Mouse (Mus musculus) liver, embryonic 11.5 days (tissue): ENCODE data around the gene Tst. TPM values are rescaled to one million over a fixed set of nuclear protein-coding genes. Genes with fewer than 3 reads are reported as not detected.

Experiments
- ATAC-seq: fragments of 200-750 bp; cut with Nextera tagmentation; replicated peaks from 2 replicates; pipeline ENCODE4 v1.8.0; 2017; ENCODE audit warnings: moderate number of reproducible peaks, mild to moderate bottlenecking, moderate TSS enrichment, moderate library complexity; ENCODE audit not compliant: low FRiP score
- DNase-seq: peaks from one replicate; pipeline ENCODE4 v3.0.0-alpha.2; 2017; ENCODE audit warnings: low spot score
- H3K27ac ChIP-seq: fragments of 300-500 bp; sonication (generic); 2 replicates; pipeline ENCODE4 v1.5.1; 2014; ENCODE audit warnings: mild to moderate bottlenecking, low read depth, low read length, control low read depth
- H3K27me3 ChIP-seq: fragments of 300-500 bp; sonication (generic); replicated peaks from 2 replicates; pipeline ENCODE4 v1.6.1; 2014; ENCODE audit warnings: low read length, mixed read lengths; ENCODE audit not compliant: control insufficient read depth, insufficient read depth
- H3K36me3 ChIP-seq: fragments of 300-500 bp; sonication (generic); 2 replicates; pipeline ENCODE4 v1.6.1; 2014; ENCODE audit warnings: mild to moderate bottlenecking, low read length, moderate library complexity, mixed read lengths; ENCODE audit not compliant: control insufficient read depth, insufficient read depth
- H3K4me1 ChIP-seq: fragments of 300-500 bp; sonication (generic); replicated peaks from 2 replicates; pipeline ENCODE4 v1.6.1; 2014; ENCODE audit warnings: low read length, mixed read lengths; ENCODE audit not compliant: control insufficient read depth, insufficient read depth
- H3K4me2 ChIP-seq: fragments of 300-500 bp; sonication (generic); 2 replicates; pipeline ENCODE4 v1.6.1; 2014; ENCODE audit warnings: mild to moderate bottlenecking, control low read depth, moderate library complexity
- H3K4me3 ChIP-seq: fragments of 300-500 bp; sonication (generic); 2 replicates; pipeline ENCODE4 v1.5.1; 2014; ENCODE audit warnings: low read depth, low read length, control low read depth
- H3K9ac ChIP-seq: fragments of 300-500 bp; sonication (generic); 2 replicates; pipeline ENCODE4 v1.6.1; 2014; ENCODE audit warnings: low read depth, low read length, control low read depth
- H3K9me3 ChIP-seq: fragments of 300-500 bp; sonication (generic); 2 replicates; pipeline ENCODE4 v1.6.1; 2016; ENCODE audit warnings: low read length, inconsistent platforms, mixed read lengths; ENCODE audit not compliant: control insufficient read depth
- WGBS: fragments of 180-500 bp; shearing (Covaris S2); extraction: QIAGEN DNeasy Blood & Tissue Kit; methylation state at CpG from one replicate; pipeline ENCODE4 v1.1.7; 2014; 5-methylcytosine and 5-hydroxymethylcytosine counted together
- polyA plus RNA-seq: library from polyadenylated mRNA; unstranded; fragments of >200 nt; fragmentation: Nextera tagmentation; extraction: Ambion mirVana; gene quantifications from 2 replicates; pipeline ENCODE4 v1.2.1, GENCODE M21; 2014

Tst gene
- polyA plus RNA-seq, 1 experiment from 2014 or later: 98.9 TPM

GRCm38 (mm10) chr15:78435681-78436080 lies 30.0 kb upstream of the Tst start:
- 81% methylated on average over 11 of the region's 11 CpGs for WGBS
- no peak overlapping the region for H3K4me2 ChIP-seq
- H3K27ac ChIP-seq: no peak overlapping the region
- peaks cover 23% of the 10 kb centered on the region for H3K27me3 ChIP-seq
- peaks cover 21% of the 10 kb centered on the region for H3K4me1 ChIP-seq
- H3K36me3 ChIP-seq: no peaks in the 10 kb centered on the region
- DNase-seq: no peak
- H3K9me3 ChIP-seq: no peaks in the 10 kb centered on the region
- H3K4me3 ChIP-seq: no peak overlapping the region
- ATAC-seq: no peak
- no peak overlapping the region for H3K9ac ChIP-seq

GRCm38 (mm10) chr15:78434896-78435520 lies 29.3 kb upstream of the Tst start:
- Histone ChIP-seq H3K27me3 (peaks cover 23% of the 10 kb centered on the region), H3K4me3 (no peak overlapping the region), H3K36me3 (no peaks in the 10 kb centered on the region), H3K27ac (no peak overlapping the region), H3K4me1 (peaks cover 21% of the 10 kb centered on the region), H3K9ac (no peak overlapping the region), H3K9me3 (no peaks in the 10 kb centered on the region), H3K4me2 (no peak overlapping the region)
- DNase-seq: no peak
- 30% methylated on average over 6 of the region's 6 CpGs for WGBS
- no peak for ATAC-seq

DNA sequence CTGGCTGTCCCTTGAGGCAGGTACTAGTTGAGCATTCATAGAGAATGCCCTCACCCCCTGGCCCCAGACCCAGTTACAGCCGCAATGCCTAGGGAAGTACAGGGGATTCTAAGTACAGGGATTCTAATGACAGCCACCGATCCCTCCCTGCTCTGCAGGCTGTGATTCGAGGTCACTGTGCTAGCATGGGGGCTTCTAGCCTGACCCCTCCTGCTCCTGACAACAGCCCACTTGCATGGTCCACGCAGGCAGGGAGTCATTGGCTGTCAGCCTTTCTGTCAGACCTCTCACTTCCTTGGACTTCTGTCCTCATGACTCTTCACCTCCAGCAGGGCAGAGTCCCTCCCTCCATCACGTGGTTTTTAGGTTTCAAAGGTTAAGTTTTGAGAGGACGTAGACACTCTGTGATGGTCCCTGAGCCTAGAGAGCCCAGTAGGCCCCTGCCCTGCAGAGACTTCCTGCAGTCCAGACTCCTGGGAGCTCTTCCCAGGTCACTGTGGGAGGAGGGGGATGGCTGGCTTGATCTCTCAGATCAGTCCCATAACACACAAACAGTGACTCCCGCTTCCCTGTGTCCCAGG lies 25.9 kb upstream of the Tst start:
- H3K27me3 ChIP-seq: peaks cover 40% of the 10 kb centered on the region
- WGBS: 75% methylated on average over 7 of the region's 7 CpGs
- H3K9ac ChIP-seq: no peak overlapping the region
- no peak for ATAC-seq
- H3K27ac ChIP-seq: 0 out of 2 replicates have a peak overlapping the region, but pooled peaks have one; percentile 28
- no peaks in the 10 kb centered on the region for H3K36me3 ChIP-seq
- peaks cover 13% of the 10 kb centered on the region; the same call in 1 of the 2 replicates for H3K4me1 ChIP-seq
- no peak overlapping the region for H3K4me2 ChIP-seq
- H3K9me3 ChIP-seq: no peaks in the 10 kb centered on the region
- H3K4me3 ChIP-seq: no peak overlapping the region
- DNase-seq: no peak

GRCm38 (mm10) chr15:78430874-78431273 lies 25.2 kb upstream of the Tst start:
- Histone ChIP-seq H3K4me2 (no peak overlapping the region), H3K27ac (no peak overlapping the region), H3K9ac (no peak overlapping the region), H3K27me3 (peaks cover 34% of the 10 kb centered on the region), H3K36me3 (no peaks in the 10 kb centered on the region), H3K4me1 (peaks cover 10% of the 10 kb centered on the region; the same call in 1 of the 2 replicates), H3K9me3 (no peaks in the 10 kb centered on the region), H3K4me3 (no peak overlapping the region)
- ATAC-seq (no peak), DNase-seq (no peak)
- 86% methylated on average over 10 of the region's 10 CpGs for WGBS

DNA sequence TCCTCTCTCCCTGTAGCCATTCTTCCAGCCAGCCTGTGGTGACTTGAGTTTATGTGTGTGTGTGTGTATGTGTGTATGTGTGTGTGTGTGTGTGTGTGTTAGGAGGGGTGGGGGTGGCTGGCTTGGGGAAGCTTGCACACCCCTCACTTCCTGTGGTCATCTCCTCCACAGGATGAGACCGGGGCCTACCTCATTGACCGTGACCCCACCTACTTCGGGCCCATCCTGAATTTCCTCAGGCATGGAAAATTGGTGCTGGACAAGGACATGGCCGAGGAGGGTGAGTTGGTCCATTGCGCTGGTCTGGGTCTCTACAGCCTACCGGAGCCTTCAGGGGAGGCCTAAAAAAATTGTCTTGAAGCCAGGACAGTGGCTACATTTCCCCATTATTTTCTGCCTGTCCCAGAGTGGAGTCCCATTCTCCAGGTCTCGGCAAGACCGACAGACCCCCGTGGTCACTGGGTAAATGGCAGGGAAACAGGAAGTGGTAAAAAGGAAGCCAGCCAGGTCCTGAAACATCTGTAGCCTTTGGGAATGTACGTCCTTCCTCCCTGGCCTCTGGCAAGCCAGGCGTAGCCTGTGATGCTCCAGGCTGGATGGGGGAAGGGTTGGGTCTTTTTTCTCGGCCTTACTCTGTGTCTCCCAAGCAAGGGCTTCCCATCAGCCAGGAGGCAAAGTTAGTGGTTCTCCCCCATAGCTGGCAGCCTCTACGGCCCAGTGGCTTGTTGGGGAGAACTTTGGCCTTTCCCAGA lies 24.3 kb upstream of the Tst start:
- no peaks in the 10 kb centered on the region for H3K9me3 ChIP-seq
- 60% methylated on average over 13 of the region's 13 CpGs for WGBS
- ATAC-seq (no peak), DNase-seq (no peak)
- peaks cover 34% of the 10 kb centered on the region for H3K27me3 ChIP-seq
- H3K36me3 ChIP-seq: no peaks in the 10 kb centered on the region
- no peak overlapping the region for H3K9ac ChIP-seq
- H3K27ac ChIP-seq: no peak overlapping the region; the same call in 1 of the 2 replicates
- H3K4me2 ChIP-seq: no peak overlapping the region; the same call in 1 of the 2 replicates
- H3K4me3 ChIP-seq: no peak overlapping the region
- H3K4me1 ChIP-seq: peaks cover 10% of the 10 kb centered on the region; the same call in 1 of the 2 replicates

DNA sequence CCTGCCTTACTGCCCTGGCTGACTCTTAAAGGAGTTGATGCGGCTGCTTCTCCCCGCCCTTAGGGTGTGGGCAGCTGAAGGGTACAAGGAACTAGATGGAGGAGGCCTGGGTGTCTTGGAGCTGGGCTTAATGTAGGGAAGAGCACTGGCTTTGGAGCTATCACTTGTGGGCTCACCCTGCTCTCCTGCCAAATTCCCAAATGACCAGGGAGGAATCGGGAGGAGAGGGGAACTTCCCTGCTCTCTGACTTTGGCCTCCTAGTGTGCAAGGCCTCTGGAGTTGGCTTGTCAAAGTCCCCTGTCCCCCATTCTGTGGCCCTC lies 23.4 kb upstream of the Tst start:
- H3K4me1 ChIP-seq: peaks cover 10% of the 10 kb centered on the region; the same call in 1 of the 2 replicates
- no peaks in the 10 kb centered on the region for H3K9me3 ChIP-seq
- H3K27me3 ChIP-seq: peaks cover 35% of the 10 kb centered on the region
- 18% methylated on average over 3 of the region's 3 CpGs for WGBS
- H3K9ac ChIP-seq: peak overlapping the region; percentile 31; the same call in 1 of the 2 replicates
- H3K4me2 ChIP-seq: peak overlapping the region; percentile 63
- peak overlapping the region; percentile 51 for H3K4me3 ChIP-seq
- no peak for ATAC-seq
- DNase-seq: no peak
- H3K27ac ChIP-seq: no peak overlapping the region
- H3K36me3 ChIP-seq: no peaks in the 10 kb centered on the region

DNA sequence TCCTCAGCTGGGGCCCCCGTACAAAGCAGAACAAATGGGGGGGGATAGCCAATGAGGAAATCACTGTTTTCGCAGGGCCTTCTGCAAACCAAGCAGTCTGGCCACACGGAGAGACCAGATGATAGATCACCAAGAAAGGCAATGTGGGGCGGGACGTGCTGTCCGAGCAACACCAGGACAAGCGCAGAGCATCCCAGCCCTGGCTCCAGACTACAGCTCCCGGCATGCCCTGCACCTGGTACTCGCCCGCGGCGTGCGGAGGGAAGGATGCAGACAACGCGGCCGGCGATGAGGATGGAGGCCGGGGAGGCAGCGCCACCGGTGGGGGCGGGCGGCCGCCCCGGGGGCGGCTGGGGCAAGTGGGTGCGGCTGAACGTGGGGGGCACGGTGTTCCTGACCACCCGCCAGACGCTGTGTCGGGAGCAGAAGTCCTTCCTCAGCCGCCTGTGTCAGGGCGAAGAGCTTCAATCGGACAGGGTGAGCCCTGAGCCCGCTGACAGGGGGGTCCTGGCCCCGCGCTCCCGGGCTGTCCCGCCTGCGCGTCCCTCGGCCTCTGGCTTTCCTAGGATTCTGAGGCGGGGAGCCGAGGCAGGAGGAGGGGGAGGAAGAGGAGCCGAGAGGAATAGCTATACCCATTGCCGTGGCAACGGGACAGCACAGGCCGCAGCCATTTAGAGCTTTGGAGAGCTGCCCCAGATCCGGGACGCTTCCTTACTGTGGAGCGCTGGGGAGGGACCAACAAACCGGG lies 22.9 kb upstream of the Tst start, which contains the start of gene Kctd17:
Gene Kctd17 (plus strand): TSS at position 174 of the 748 bp plus-strand sequence.
- H3K27ac ChIP-seq: no peak within 1 kb of the TSS
- peak; percentile 71 for DNase-seq
- peak within 1 kb of the TSS; percentile 63 for H3K4me2 ChIP-seq
- peaks cover 10% of the 10 kb centered on the region; the same call in 1 of the 2 replicates for H3K4me1 ChIP-seq
- WGBS: 2% methylated on average over 52 of the region's 52 CpGs
- no peaks in the 10 kb centered on the region for H3K36me3 ChIP-seq
- peak within 1 kb of the TSS; percentile 51 for H3K4me3 ChIP-seq
- H3K9me3 ChIP-seq: no peaks in the 10 kb centered on the region
- 0 out of 2 replicates have a peak, but pooled peaks have one; percentile 42 for ATAC-seq
- H3K9ac ChIP-seq: peak within 1 kb of the TSS; percentile 31
- H3K27me3 ChIP-seq: peaks cover 37% of the 10 kb centered on the region

- Histone ChIP-seq H3K4me3 (no peak overlapping the region), H3K4me2 (no peak overlapping the region), H3K36me3 (no peaks in the 10 kb centered on the region), H3K4me1 (peaks cover 9% of the 10 kb centered on the region), H3K9ac (no peak overlapping the region), H3K9me3 (no peaks in the 10 kb centered on the region), H3K27ac (no peak overlapping the region), H3K27me3 (peaks cover 44% of the 10 kb centered on the region)
- WGBS: 56% methylated on average over 4 of the region's 4 CpGs
- DNase-seq (no peak), ATAC-seq (no peak)
Observed at GRCm38 (mm10) chr15:78425230-78425629, 19.5 kb upstream of the Tst start.
